Mouse (Mus musculus) intestine, postnatal 0 days (tissue): Measurements from ENCODE around the gene Dab1. TPM values are rescaled to one million over a fixed set of nuclear protein-coding genes. Genes with fewer than 3 reads are reported as not detected.
A peak's percentile ranks its signal among the peaks of the same experiment; 100 is the strongest.

ENCODE experiments used
- ATAC-seq: fragments of 200-750 bp; cut with Nextera tagmentation; 2 replicates; pipeline ENCODE4 v1.8.0; 2017; ENCODE audit warnings: mild to moderate bottlenecking, moderate TSS enrichment, moderate library complexity
- H3K27ac ChIP-seq: fragments of 300-500 bp; sonication (generic); 2 replicates; pipeline ENCODE4 v1.5.1; 2014; ENCODE audit warnings: mild to moderate bottlenecking, low read depth, low read length, moderate library complexity
- H3K27me3 ChIP-seq: fragments of 300-500 bp; sonication (generic); replicated peaks from 2 replicates; pipeline ENCODE4 v1.6.1; 2014; ENCODE audit warnings: low read length, mixed read lengths; ENCODE audit not compliant: control insufficient read depth, insufficient read depth
- H3K36me3 ChIP-seq: fragments of 300-500 bp; sonication (generic); 2 replicates; pipeline ENCODE4 v1.6.1; 2014; ENCODE audit warnings: mild to moderate bottlenecking, moderate library complexity; ENCODE audit not compliant: control insufficient read depth, insufficient read depth
- H3K4me1 ChIP-seq: fragments of 300-500 bp; sonication (generic); replicated peaks from 2 replicates; pipeline ENCODE4 v1.6.1; 2014; ENCODE audit warnings: antibody characterized with exemption, low read length, mixed read lengths; ENCODE audit not compliant: control insufficient read depth, insufficient read depth
- H3K4me2 ChIP-seq: fragments of 300-500 bp; sonication (generic); replicated peaks from 2 replicates; pipeline ENCODE4 v1.6.1; 2014; ENCODE audit warnings: low read depth, mild to moderate bottlenecking, moderate library complexity
- H3K4me3 ChIP-seq: fragments of 300-500 bp; sonication (generic); 2 replicates; pipeline ENCODE4 v1.5.1; 2014; ENCODE audit warnings: low read depth, low read length
- H3K9ac ChIP-seq: fragments of 300-500 bp; sonication (generic); 2 replicates; pipeline ENCODE4 v1.6.1; 2014; ENCODE audit warnings: mild to moderate bottlenecking, low read depth, low read length
- H3K9me3 ChIP-seq: fragments of 300-500 bp; sonication (generic); 2 replicates; pipeline ENCODE4 v1.6.1; 2016; ENCODE audit warnings: mixed run types; ENCODE audit not compliant: control insufficient read depth
- CTCF ChIP-seq: sonication (generic); IDR thresholded peaks from 2 replicates; pipeline ENCODE4 v1.5.1; 2016; ENCODE audit warnings: low read depth, mild to moderate bottlenecking, control low read depth, antibody characterized with exemption, moderate library complexity
- WGBS: fragments of 180-500 bp; shearing (Covaris S2); extraction: QIAGEN DNeasy Blood & Tissue Kit; methylation state at CpG from one replicate; pipeline ENCODE4 v1.1.7; 2014; 5-methylcytosine and 5-hydroxymethylcytosine counted together
- polyA plus RNA-seq: library from polyadenylated mRNA; unstranded; fragments of >200 nt; fragmentation: Nextera tagmentation; extraction: Ambion mirVana; gene quantifications from 2 replicates; pipeline ENCODE4 v1.2.1, GENCODE M21; 2015

Gene Dab1
- polyA plus RNA-seq, 1 experiment from 2014 or later, result 61.3 TPM

GRCm38 (mm10) chr4:104374191-104374590, 755.0 kb downstream of the Dab1 start:
- no peaks in the 10 kb centered on the region for H3K9me3 ChIP-seq
- WGBS, result 86% methylated on average over 1 of the region's 1 CpGs
- no peaks in the 10 kb centered on the region for H3K4me1 ChIP-seq
- no peak for TF ChIP-seq CTCF
- H3K4me2 ChIP-seq, result no peak overlapping the region
- H3K27me3 ChIP-seq, result 0 out of 2 replicates have a peak, but pooled peaks cover 12% of the 10 kb centered on the region
- no peak overlapping the region for H3K27ac ChIP-seq
- no peak for ATAC-seq
- no peak overlapping the region for H3K4me3 ChIP-seq
- H3K9ac ChIP-seq, result no peak overlapping the region
- H3K36me3 ChIP-seq, result no peaks in the 10 kb centered on the region

- H3K4me2 ChIP-seq, result peak overlapping the region; percentile 49
- ATAC-seq, result peak; percentile 71
- 32% methylated on average over 7 of the region's 7 CpGs for WGBS
- H3K27ac ChIP-seq, result peak overlapping the region; percentile 72
- H3K4me1 ChIP-seq, result no peaks in the 10 kb centered on the region
- H3K36me3 ChIP-seq, result no peaks in the 10 kb centered on the region
- no peaks in the 10 kb centered on the region for H3K27me3 ChIP-seq
- H3K9me3 ChIP-seq, result no peaks in the 10 kb centered on the region
- peak overlapping the region; percentile 7; the same call in 1 of the 2 replicates for H3K4me3 ChIP-seq
- no peak for TF ChIP-seq CTCF
- H3K9ac ChIP-seq, result no peak overlapping the region
These were observed 765.5 kb downstream of the Dab1 start for GRCm38 (mm10) chr4:104384704-104385103.

GRCm38 (mm10) chr4:104385272-104385671, 766.1 kb downstream of the Dab1 start:
- 16% methylated on average over 5 of the region's 5 CpGs for WGBS
- Histone ChIP-seq H3K27ac (peak overlapping the region; percentile 72), H3K9me3 (no peaks in the 10 kb centered on the region), H3K27me3 (no peaks in the 10 kb centered on the region), H3K4me1 (no peaks in the 10 kb centered on the region), H3K4me2 (peak overlapping the region; percentile 49), H3K9ac (no peak overlapping the region), H3K4me3 (no peak overlapping the region), H3K36me3 (no peaks in the 10 kb centered on the region)
- no peak for TF ChIP-seq CTCF
- ATAC-seq, result peak; percentile 65

- Histone ChIP-seq H3K4me3 (no peak overlapping the region), H3K9ac (no peak overlapping the region), H3K27me3 (no peaks in the 10 kb centered on the region), H3K4me2 (no peak overlapping the region), H3K27ac (no peak overlapping the region), H3K36me3 (no peaks in the 10 kb centered on the region), H3K9me3 (no peaks in the 10 kb centered on the region), H3K4me1 (no peaks in the 10 kb centered on the region)
- ATAC-seq, result no peak
- no peak for TF ChIP-seq CTCF
- WGBS, result 86% methylated on average over 3 of the region's 3 CpGs
These were observed 776.4 kb downstream of the Dab1 start for GRCm38 (mm10) chr4:104395515-104395914.

- TF ChIP-seq CTCF, result peak; percentile 69
- H3K4me2 ChIP-seq, result no peak overlapping the region
- 79% methylated on average over 5 of the region's 5 CpGs for WGBS
- no peak overlapping the region for H3K27ac ChIP-seq
- no peaks in the 10 kb centered on the region for H3K9me3 ChIP-seq
- no peak overlapping the region for H3K4me3 ChIP-seq
- no peaks in the 10 kb centered on the region for H3K36me3 ChIP-seq
- ATAC-seq, result no peak
- H3K27me3 ChIP-seq, result no peaks in the 10 kb centered on the region
- H3K4me1 ChIP-seq, result no peaks in the 10 kb centered on the region
- no peak overlapping the region for H3K9ac ChIP-seq
These were observed 776.9 kb downstream of the Dab1 start for GRCm38 (mm10) chr4:104396095-104396494.

- Histone ChIP-seq H3K27ac (no peak overlapping the region), H3K4me2 (no peak overlapping the region), H3K9me3 (no peaks in the 10 kb centered on the region), H3K4me1 (no peaks in the 10 kb centered on the region), H3K9ac (no peak overlapping the region), H3K36me3 (no peaks in the 10 kb centered on the region), H3K27me3 (no peaks in the 10 kb centered on the region), H3K4me3 (no peak overlapping the region)
- no peak for ATAC-seq
- WGBS, result 69% methylated on average over 9 of the region's 9 CpGs
- TF ChIP-seq CTCF, result no peak
These were observed 780.1 kb downstream of the Dab1 start for GRCm38 (mm10) chr4:104399106-104399730.

GRCm38 (mm10) chr4:104404099-104404498, 784.9 kb downstream of the Dab1 start:
- 92% methylated on average over 5 of the region's 5 CpGs for WGBS
- no peak for TF ChIP-seq CTCF
- Histone ChIP-seq H3K27ac (no peak overlapping the region), H3K4me2 (no peak overlapping the region), H3K36me3 (no peaks in the 10 kb centered on the region), H3K9ac (no peak overlapping the region), H3K4me3 (no peak overlapping the region), H3K4me1 (no peaks in the 10 kb centered on the region), H3K27me3 (no peaks in the 10 kb centered on the region), H3K9me3 (no peaks in the 10 kb centered on the region)
- no peak for ATAC-seq
